Mouse (Mus musculus): ENCODE results near the gene Sult6b2.

- TF ChIP-seq CTCF (IDR thresholded peaks at IDR 0.05; ENCODE audit: low read depth) (no peak), EP300 (IDR thresholded peaks at IDR 0.05; ENCODE audit: low read depth) (no peak)
These were observed 30.6 kb upstream of the Sult6b2 start for GRCm38 (mm10) chr6:142834911-142835310.
